Mouse (Mus musculus): ENCODE measurements at regions not wholly inside any gene's neighbourhood (a gene's known extent, or its start where the extent isn't known, plus 50 kb on each side); places are given as distances from the start of the nearest gene placed in this dataset.
A peak's percentile ranks its signal among the peaks of the same experiment; 100 is the strongest.

DNA sequence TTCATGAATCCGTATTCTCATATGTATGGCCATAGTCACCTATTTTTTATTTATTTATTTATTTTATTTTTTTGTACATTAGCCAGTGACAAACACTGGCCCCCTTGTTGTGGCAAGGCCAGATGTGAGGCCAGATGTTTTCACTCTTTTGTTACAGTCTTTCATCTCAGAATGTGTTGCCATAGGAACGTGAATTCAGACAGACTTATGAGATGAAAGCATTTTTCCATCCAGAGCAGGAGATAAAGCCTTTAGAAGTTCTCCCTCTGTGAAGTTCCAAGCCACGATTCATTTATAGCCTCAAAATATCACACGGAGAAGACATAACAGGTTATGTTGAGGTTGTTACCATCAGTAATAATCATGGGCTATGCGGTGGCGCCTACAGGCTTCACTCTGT lies 220.9 kb downstream of the Arpp21 start:
- no peak for DNase-seq (ENCODE audit: low spot score)

DNA sequence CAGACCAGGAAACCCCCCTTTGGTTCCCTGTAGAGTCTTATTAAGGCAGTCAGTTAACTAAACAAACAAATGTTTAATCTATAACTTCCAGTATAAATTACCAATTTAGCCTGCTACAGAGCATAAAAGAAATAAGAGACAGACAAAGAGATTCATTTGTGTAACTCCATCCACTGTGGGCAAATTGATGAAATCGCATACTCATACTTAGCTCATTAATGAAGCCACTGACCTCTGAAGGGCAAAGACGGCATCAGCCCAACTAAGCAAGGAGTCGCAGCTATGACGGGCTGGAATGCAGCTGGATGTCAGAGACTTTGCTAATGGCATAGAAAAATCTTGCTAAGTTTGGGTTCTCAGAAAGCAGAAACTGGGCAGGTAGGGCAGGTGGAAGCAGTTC lies 241.3 kb downstream of the Arpp21 start:
- no peak for DNase-seq (ENCODE audit: low spot score)

- no peak for DNase-seq (ENCODE audit: low spot score)
Measured at GRCm38 (mm10) chr9:111993844-111994243, 241.9 kb downstream of the Arpp21 start.

DNA sequence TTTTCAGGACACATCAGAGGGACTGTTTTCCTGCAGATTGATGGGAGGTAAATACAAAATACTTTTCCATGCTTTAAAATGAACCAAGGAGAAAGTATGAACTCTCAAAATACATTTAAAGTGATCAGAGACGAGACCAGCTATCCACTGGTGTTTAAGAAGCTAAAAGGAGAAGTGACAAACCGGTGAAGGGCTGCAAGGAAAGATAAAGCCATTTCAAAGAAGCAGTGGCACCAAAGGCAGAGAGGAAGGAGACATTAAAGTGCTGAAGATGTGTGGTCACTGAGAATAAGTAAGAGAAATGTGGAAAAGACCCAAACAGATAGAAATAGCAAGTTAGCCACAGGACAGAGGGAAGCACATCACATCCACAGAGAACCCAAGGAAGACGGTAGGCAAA lies 245.7 kb downstream of the Arpp21 start:
- no peak for DNase-seq (ENCODE audit: low spot score)

DNA sequence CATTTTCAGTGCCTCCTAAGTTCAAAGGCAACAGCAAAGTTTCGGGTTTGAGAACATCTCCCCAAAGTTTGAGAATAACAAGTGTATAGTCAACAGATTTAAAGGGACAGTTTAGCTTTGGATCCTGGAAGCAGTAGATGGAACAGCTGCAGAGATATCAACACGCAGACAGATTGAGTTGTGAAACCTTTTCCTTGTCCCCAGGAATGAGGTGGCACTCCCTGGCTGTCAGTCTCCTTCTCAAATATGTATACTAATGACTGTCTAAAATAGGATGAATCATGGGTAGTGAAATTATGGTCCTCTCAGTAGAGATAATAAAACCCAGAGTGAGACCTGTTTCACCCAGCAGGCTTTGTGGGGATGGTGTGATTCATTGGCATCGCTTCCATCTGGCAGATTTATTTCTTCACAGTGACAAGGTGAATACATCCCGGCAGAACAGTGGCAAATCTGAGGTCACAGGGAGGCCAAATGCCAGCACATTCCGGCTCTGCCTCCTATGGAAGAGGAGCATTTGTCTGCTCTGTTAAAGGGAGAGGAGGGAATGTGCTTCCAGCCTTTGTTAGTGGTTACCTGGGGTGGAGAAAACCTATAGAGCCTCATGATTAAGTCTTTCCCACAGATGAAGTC lies 272.2 kb downstream of the Arpp21 start:
- no peak for DNase-seq (ENCODE audit: low spot score)

- no peak for DNase-seq (ENCODE audit: low spot score)
Measured at GRCm38 (mm10) chr9:111957799-111958198, 267.7 kb upstream of the Stac start.

DNA sequence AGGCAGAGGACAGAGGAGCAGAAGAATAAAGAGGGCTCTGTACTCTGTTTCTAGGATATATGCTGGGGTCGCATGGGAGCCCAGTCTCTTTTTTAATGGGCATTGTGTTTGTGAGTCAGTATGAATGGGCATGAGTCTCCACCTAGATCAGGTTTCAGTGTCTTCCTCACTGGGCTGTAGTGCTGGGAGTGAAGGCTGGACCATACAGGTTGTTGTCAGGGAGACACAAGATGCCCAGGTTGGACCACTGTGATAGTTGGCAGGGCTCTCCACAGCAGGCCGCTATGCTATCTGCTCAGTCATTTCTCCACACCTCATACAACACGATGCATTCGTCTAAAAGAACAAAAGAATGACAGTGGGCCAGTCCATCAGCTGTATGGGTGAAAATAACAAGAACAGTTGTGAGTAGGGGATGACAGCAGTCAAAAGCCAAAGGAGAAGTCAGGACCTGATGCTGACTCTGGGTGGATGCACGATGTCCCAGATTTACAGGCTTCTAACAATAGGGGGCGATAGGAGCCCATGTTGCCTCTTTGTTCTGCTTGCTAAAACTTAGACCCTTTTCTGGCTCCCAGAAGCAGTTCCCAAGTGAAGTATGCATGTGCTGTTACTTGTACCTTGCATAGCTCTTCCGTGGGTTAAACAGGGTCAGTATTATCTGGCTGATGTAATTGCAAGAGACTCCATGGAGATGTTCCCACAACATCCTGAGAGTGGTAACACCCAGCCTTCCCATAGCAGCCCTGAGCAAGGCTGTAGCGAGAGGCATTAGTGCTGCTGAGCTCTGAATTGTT lies 249.3 kb upstream of the Stac start:
- DNase-seq (ENCODE audit: low spot score), result no peak

DNA sequence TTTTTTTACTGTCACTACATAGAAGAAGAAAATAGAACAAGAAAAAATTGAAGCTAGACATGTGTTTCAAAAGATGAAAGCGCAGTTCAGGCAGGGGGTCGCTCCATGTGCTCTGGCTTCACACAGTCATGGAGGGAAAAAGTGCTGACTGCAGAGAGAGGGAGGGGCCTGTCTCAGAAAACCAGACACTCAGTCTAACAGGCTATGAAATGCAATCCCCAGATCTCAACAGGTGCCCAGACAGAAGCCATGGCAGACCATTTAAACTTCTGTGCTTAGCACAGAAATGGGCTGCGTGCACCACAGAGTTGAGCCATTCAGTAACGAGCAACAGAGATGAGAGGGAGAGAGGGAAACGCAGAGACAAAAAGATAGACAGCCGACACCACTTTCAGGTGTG lies 242.3 kb upstream of the Stac start:
- DNase-seq (ENCODE audit: low spot score), result no peak

GRCm38 (mm10) chr9:111918275-111918940 lies 228.3 kb upstream of the Stac start:
- DNase-seq (ENCODE audit: low spot score), result peak; percentile 42

DNA sequence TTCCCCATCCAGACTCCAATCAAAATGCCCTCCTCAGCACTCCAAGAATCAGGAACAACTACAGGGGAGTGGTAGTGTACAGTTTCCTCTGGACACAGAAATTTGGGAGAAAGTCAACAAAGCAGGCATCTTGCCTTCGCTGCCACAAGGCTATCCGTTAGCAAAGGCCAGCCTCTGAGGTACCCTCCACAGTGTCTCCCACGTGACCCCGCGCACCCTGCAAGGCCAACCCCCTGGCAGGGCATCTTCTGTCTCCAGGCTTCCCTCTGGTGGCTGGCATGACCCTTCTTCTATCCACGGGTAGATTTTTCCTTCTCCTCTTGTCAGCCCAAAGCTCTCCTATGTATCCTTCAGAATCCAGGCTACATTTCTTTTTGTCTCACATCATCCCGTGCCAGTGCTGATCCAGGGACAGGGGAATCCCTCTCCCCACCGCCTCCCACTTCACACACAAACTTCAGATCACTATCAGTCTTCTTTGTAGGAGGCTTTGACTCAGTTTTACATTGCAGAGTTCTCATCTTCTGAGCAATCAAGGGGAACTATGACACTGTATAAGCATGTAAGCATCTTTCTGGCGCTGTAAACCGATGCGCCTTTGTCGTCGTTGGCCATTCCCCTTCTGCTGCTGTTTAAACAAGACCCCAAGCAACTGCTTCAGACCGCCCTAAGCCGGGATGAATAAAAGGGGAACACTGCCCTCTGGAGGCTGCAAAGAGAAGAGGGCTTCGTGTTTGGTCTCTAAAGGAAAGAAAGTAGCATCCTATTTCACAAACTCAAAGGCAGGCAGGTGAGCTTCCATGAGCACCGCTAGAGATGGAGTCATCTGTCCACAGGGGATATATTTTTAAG lies 226.8 kb upstream of the Stac start:
- no peak for DNase-seq (ENCODE audit: low spot score)

- DNase-seq (ENCODE audit: low spot score), result no peak
Measured at GRCm38 (mm10) chr9:111908806-111909205, 218.7 kb upstream of the Stac start.

GRCm38 (mm10) chr9:111900196-111900595 lies 210.0 kb upstream of the Stac start:
- no peak for DNase-seq (ENCODE audit: low spot score)

- DNase-seq (ENCODE audit: low spot score), result no peak
Measured at GRCm38 (mm10) chr9:111897626-111898025, 207.5 kb upstream of the Stac start.

DNA sequence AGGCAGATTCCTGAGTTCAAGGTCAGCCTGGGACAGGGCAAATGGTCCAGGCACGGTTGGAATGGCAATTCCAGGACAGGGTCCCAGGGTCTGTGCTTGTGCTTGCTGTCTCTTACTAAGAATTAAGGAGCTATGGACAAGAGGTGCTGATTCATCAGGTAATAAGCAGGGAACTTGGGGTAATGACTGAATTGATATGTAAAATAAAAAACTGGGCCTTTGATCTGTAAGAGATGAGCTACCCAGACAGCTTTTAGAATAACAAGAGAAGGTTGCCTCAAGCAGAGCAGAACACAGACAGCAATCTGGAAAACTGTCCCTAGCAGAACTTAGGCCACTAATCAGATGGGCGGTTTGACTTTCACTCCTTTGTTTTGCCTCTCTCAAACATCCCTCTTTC lies 189.6 kb upstream of the Stac start:
- no peak for DNase-seq (ENCODE audit: low spot score)

DNA sequence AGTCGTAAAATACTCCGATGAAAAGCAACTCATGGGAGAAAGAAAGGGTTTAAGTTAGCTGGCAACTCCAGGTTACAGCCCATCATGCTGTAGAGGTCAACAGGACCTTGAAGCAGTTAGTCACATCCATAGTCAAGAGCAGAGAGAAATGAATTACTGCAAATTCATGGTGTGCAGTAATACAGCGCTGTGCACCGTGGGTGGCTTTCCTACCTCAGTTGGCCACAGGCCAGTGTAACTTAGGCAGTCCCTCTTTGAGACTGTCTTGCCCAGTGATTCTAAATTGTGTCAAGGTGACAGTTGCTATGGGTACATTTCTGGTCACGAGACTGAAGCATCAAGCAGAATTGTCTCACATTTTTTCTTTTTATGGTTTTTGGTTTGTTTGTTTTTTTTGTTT lies 186.7 kb upstream of the Stac start:
- no peak for DNase-seq (ENCODE audit: low spot score)

DNA sequence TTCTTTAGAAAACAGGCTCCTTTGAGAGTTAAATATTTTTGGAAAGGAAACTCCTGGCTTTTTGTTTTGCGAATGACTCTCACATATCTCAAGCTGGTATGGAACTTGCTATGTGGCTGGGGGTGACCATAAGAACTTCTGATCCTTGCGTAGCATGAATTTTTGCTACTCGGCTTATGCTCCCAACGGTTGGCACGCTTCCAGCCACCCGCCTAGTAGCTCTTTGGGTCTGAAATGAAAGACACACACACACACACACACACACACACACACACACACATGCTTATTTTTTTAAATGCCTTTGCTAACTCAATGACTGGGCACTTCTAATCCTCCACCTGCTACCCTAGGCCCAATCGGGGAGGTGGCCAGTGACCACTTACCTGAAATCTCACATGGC lies 180.3 kb upstream of the Stac start:
- no peak for DNase-seq (ENCODE audit: low spot score)

DNA sequence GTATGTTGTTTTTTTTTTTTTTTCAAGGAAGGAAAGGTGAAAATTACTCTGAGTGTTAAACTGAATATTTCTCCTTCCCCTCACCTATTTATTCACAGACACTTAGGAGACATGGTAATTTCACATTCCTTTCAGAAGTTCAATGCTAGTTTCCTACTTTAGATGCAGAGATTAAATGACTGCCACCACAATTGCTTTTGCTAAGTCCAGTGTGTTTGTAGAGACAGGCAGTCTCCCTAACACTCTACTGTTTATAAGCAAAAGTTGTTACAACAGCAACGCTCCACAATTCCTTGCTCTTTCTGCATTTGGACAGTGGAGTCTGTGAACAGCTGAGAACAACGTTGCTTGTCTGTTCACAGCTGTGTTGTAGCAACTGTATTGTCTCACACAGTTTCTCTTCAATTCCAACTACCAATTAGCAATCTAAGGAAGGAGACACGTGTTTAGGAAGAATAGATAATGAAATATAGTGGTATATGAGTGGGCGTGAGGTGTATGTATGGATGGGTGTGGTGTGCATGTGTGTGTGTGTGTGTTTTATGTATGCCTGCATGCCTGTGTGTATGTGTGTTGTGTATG lies 179.7 kb upstream of the Stac start:
- no peak for DNase-seq (ENCODE audit: low spot score)

GRCm38 (mm10) chr9:111858051-111858450 lies 167.9 kb upstream of the Stac start:
- DNase-seq (ENCODE audit: low spot score), result no peak

- DNase-seq (ENCODE audit: low spot score), result no peak
Measured at GRCm38 (mm10) chr9:111854976-111855375, 164.8 kb upstream of the Stac start.

GRCm38 (mm10) chr9:111846366-111846765 lies 156.2 kb upstream of the Stac start:
- DNase-seq (ENCODE audit: low spot score), result no peak

DNA sequence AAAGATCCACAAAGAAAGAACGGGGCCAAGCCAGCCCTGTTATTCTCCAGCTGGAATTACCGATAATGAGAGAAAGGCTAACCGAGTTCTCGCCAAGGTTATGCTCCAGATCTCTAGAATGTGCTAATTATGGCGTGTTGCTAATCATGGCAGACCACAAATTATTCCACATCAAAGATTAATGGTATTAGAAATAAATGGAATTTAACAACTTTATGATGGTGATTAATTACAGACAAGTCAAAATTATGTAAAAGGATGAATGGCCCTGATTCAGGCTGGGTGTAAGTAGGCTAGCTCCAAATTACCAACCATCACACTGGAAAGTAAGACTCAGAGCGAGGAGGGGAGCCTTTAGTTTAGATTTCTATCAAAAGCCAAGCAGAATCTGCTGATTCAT lies 151.0 kb upstream of the Stac start:
- no peak for DNase-seq (ENCODE audit: low spot score)

Data from urinary bladder, adult 2 months (tissue).